16 mouse cellular contexts compared by ENCODE assay signal in genomic region chr10:119496221-119496620, GRCm38 (mm10). TPM values are rescaled to one million over a fixed set of nuclear protein-coding genes. Genes with fewer than 3 reads are reported as not detected.
DNase-seq lines count a peak whose midpoint lies in the region; ATAC-seq lines count a peak whose summit lies in the region.
"Had no signal": no experiment of that assay in that cellular context is flagged by ENCODE, and none has a peak within 500 bp of the region (broad histone marks: within the 10 kb centered on the region; RNA-seq: fewer than 3 reads in every experiment).

No protein-coding gene starts in this region.

- no peak overlapping the region for H3K27ac ChIP-seq in heart, embryonic 12.5 days (ENCODE audit: poor library complexity, severe bottlenecking)
- H3K27ac ChIP-seq in lung, embryonic 15.5 days = no peak overlapping the region
- H3K27ac ChIP-seq: liver, embryonic 14.5 days; midbrain, embryonic 10.5 days; stomach, embryonic 15.5 days had no signal

- no peak overlapping the region for H3K4me2 ChIP-seq in heart, embryonic 12.5 days
- H3K4me2 ChIP-seq in lung, embryonic 15.5 days = no peak overlapping the region
- H3K4me2 ChIP-seq: stomach, embryonic 15.5 days had no signal

- H3K27me3 ChIP-seq in heart, embryonic 12.5 days (replicated peaks) = no peaks in the 10 kb centered on the region
- no peaks in the 10 kb centered on the region for H3K27me3 ChIP-seq in lung, embryonic 15.5 days
- H3K27me3 ChIP-seq: stomach, embryonic 15.5 days had no signal

- H3K4me1 ChIP-seq in heart, embryonic 12.5 days (replicated peaks) = peaks cover 7% of the 10 kb centered on the region
- peaks cover 3% of the 10 kb centered on the region; the same call in 1 of the 2 replicates for H3K4me1 ChIP-seq in lung, embryonic 15.5 days
- H3K4me1 ChIP-seq: midbrain, embryonic 10.5 days; stomach, embryonic 15.5 days had no signal

- ATAC-seq in heart, embryonic 12.5 days (ENCODE audit: insufficient number of reproducible peaks, low FRiP score) = no peak
- ATAC-seq in lung, embryonic 15.5 days (ENCODE audit: borderline replicate concordance, extremely low read depth, low FRiP score, low TSS enrichment) = 0 out of 2 replicates have a peak, but pooled peaks have one; percentile 73
- ATAC-seq: activated CD4-positive, CD25-positive, alpha-beta regulatory T cell, adult 4 months; forebrain, embryonic 14.5 days had no signal

- no peak overlapping the region for H3K9ac ChIP-seq in heart, embryonic 12.5 days
- no peak overlapping the region for H3K9ac ChIP-seq in lung, embryonic 15.5 days
- H3K9ac ChIP-seq: liver, embryonic 14.5 days; stomach, embryonic 15.5 days had no signal

- DNase-seq in heart, adult 18-20 months = peak; percentile 28 to 35
- DNase-seq in lung, postnatal 25 days (ENCODE audit: low spot score) = no peak
- peak; percentile 20 for DNase-seq in right cerebral cortex, postnatal 4 days
- no peak for DNase-seq in right cerebral cortex, postnatal 25 days
- DNase-seq in skeletal muscle tissue, adult 2 months (ENCODE audit: low read depth, low spot score) = peak; percentile 21
- DNase-seq in frontal cortex, postnatal 25 days (ENCODE audit: low spot score in 2 of 2) = no peak
- DNase-seq: kidney, adult 9 months had no signal

- H3K9me3 ChIP-seq in heart, embryonic 12.5 days (replicated peaks) = peaks cover 10% of the 10 kb centered on the region; the same call in 1 of the 2 replicates
- no peaks in the 10 kb centered on the region for H3K9me3 ChIP-seq in lung, embryonic 15.5 days

- peaks cover 4% of the 10 kb centered on the region; the same call in 1 of the 2 replicates for H3K36me3 ChIP-seq in heart, embryonic 12.5 days
- no peaks in the 10 kb centered on the region for H3K36me3 ChIP-seq in lung, embryonic 15.5 days
- H3K36me3 ChIP-seq: stomach, embryonic 15.5 days had no signal

- 37% methylated on average over 5 of the region's 5 CpGs for WGBS in heart, embryonic 12.5 days
- WGBS in lung, embryonic 15.5 days = 44% methylated on average over 5 of the region's 5 CpGs

- no peak overlapping the region for H3K4me3 ChIP-seq in heart, embryonic 12.5 days
- no peak overlapping the region for H3K4me3 ChIP-seq in lung, embryonic 15.5 days
- H3K4me3 ChIP-seq: midbrain, embryonic 10.5 days; stomach, embryonic 15.5 days had no signal

RNA-seq across cellular contexts. Expression of gene Grip1, which starts 42.6 kb away (rescaled TPM):
- under 1 TPM; 0.50 to 0.59 TPM for total RNA-seq in heart, adult 18-20 months (2021)
- polyA plus RNA-seq in heart, embryonic 12.5 days (2016; fragmentation: Nextera tagmentation; extraction: Ambion mirVana) = 3.1 and 3.9 TPM in 2 replicates
- 1.7 TPM in 2 replicates for polyA plus RNA-seq in lung, embryonic 15.5 days (2015; fragmentation: Nextera tagmentation; extraction: Ambion mirVana)
- total RNA-seq: common myeloid progenitor, adult 5-6 weeks; MEL had no signal

Comparison
In these comparisons a context has a peak if more than half of its experiments do, and no peak if none do; other contexts are left out.
1. DNase-seq: peak in heart, adult 18-20 months (2 of 2), right cerebral cortex, postnatal 4 days (single experiment) and skeletal muscle tissue, adult 2 months (single experiment); none in lung, postnatal 25 days (single experiment), right cerebral cortex, postnatal 25 days (single experiment) and frontal cortex, postnatal 25 days (0 of 2).